Mouse (Mus musculus) A20 (cell line): Measurements from ENCODE around the gene Pou1f1.

Source experiments
- DNase-seq: peaks from one replicate; pipeline ENCODE4 v3.0.0-alpha.2; 2011; ENCODE audit warnings: low read depth, low spot score

The Pou1f1 gene

DNA sequence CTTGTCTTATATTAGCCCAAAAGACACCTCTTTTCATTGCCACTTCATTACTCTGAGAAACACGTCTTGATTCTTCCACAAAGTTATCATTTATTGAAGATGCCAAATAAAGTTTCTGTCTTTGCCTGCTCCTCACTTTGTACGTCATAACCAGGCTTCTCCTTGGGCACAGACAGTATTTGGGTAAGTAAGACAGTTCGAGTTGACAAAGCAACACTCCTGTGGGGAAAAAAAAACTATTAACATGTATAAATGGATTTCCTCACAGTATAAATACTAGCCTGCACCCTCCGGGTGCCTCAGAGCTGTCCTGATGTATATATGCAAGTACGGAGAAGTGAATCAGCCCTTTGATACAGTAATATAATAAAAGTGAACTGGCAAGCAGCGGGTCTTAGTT, at the start of gene Pou1f1:
Pou1f1 (plus strand) TSS at position 301 of the 400 bp plus-strand sequence.
- DNase-seq, result no peak

DNA sequence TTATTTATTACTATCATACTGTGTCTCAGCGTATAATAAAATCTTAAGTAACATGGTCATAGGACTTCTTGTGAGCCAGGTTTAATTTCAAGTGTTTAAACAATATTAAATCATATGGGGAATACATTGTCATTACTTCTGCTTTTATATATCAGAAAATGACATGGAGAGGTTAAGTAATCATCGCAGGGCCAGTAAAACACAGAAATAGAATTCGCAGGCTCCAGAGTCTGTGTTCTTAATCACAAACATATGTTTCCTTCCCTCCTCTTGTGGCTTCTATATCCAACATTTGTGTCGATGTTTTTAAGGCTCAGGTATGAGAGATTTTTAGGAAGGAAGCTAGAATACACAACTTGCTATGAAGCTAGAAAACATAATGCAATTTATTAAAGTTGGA, 49.7 kb upstream of the Pou1f1 start:
- DNase-seq, result no peak

DNA sequence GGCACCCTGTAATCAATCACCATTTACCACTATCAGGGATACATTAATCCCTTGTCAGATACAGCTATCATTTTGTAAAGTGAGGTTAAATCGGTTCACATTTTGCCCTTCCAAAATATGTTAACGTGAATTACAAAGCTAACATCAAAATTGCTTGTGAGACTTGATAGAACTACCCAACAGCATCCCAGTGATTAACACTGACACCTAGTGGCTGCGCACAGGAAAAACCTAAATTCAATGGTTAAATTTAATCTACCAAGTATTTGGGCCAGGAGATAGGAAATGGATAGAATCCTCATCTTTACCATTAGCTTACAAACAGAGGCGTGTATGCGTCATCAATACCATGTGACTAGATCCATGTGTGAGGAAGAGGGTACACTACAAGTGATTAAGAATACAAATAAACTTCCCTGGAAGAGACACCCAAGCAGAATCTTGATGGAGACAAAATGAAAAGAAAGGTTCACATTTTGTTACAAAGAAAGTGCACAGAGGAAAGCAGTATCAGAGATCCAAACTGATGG, 47.8 kb upstream of the Pou1f1 start:
- peak; percentile 49 for DNase-seq

DNA sequence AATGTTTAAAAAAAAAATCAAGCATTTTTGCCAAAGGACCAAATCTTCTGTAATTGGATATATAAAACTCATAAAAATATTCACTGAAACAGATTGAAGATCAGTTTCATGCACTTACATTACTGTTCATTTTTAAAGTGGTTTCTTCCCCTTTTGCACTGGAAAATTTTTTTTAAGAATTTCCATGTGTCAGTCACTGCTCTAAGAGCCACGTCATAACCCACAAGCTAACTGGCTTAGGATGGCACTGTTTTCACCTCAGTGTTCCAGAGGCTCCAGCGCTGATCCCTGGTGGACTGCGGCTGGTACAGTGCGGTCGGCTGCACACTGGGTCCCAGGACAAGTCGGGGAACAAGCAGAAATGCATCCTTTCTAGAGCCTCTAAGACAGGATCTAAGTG, 34.6 kb upstream of the Pou1f1 start:
- DNase-seq, result no peak

DNA sequence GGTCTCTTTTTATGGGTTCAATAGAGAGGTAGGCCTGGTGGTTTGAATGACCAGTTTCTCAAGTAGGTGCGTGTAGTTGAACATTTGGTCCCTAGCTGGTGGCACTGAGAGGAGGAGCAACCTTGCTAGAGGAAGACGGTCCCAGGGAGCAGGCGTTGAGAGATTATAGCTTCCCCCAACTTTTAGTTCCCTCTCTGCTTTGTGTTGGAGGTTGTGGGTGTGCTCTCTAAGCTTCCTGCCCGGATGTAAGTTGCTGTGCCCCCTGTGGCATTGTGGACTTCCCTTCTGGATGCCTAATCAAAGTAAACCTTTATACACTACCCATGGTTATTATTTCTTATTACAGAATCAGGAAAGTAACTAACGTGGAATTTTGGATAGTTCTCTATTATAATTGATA, 24.3 kb upstream of the Pou1f1 start:
- no peak for DNase-seq

DNA sequence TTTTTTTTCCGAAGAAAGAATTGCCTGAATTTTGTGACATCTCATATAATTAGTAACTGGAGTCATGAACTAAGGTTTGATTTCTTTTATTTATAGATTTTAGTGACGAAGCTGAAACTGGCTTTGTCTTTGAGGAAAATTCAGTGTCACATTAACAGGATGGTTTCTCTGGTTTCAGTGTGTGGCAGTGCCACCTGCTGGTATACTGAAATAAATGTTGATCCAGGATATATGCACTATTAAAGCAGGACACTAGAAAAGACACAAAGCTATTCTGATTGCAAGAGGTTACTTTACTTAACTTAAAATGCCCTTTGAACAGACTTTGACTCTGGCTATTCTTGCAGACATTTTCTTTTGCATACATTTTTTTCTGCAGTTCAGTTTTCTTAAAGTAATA, 23.3 kb upstream of the Pou1f1 start:
- DNase-seq, result peak; percentile 47

DNA sequence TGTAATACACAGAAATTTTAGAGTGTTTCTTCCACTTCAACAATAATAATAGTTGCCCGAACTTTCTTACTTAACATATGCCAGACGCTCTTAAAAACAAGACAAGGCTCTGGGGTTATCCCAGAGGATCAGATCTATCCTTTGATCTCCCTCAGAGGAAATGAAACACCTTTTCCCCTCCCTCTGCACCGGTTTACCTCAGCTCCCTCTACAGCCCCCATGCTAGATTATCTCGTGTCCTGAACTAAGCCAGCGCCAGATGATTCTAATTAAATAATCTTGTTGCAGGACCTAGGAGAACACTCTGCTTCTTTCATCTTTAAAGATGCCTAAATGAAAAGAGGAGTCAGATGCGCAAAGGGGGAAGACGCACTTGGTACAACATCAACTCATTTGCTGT, 6.1 kb upstream of the Pou1f1 start:
- no peak for DNase-seq

DNA sequence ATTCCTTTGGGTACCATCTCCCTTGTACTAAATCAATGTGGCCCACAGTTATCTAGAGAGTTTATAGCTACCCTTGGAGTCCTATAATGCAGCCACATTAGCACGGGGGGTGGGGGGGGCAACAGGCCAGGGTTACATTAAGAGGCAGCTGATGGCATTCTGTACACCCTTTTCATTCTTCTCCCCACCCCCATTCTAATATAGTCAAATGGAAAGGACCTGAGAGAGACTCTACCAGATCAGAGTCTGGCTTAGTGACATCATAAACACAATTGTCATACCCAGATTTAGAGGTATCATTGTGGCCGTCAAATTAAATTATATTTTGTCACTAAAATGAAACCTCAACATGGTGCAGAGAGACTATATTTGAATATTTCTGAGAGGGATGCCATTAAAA, 5.7 kb downstream of the Pou1f1 start:
- no peak for DNase-seq

DNA sequence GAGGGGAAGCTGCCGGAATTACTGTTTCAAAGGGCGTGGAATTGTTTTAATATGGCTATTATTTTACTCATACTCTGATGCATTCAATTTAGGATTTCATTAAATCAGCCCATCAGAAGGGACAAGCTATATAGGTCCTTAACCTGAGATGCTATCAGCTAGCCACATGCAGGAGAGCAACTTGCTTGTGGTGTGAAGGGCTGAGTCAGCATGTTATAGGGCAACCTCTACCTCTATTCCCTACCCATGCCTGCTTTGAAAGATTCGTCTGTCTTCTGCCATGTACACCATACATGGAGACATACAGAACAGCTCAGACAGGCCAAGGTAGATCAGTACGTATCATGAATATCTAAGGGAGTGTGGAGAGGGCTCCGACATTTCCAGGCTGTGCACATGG, 6.4 kb downstream of the Pou1f1 start:
- no peak for DNase-seq

DNA sequence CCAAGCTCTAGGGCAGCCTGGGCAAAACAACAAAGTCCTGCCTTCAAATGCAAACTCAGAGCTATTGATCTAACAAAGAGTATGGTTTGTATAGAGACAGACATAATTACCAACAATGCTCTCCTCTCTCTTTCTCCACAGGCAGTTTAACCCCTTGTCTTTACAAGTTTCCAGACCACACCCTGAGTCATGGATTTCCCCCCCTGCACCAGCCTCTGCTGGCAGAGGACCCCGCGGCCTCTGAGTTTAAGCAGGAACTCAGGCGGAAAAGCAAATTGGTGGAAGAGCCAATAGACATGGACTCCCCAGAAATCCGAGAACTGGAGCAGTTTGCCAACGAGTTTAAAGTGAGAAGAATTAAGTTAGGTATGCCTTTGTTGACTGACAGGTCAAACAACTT, 9.3 kb downstream of the Pou1f1 start:
- no peak for DNase-seq

DNA sequence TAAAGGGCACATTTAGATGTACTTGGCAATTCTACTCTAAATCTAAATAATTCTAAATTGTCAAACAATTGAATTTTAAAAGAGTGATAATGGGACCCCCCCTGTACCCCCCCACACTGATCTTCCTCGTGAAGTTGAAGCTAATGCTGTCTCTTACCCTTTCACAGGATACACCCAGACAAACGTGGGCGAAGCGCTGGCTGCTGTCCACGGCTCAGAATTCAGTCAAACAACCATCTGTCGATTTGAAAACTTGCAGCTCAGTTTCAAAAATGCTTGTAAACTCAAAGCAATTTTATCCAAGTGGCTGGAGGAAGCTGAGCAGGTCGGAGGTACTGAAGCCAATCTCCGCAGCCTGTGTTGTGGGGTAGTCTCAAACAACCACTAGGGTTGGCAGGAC, 11.4 kb downstream of the Pou1f1 start:
- DNase-seq, result no peak

DNA sequence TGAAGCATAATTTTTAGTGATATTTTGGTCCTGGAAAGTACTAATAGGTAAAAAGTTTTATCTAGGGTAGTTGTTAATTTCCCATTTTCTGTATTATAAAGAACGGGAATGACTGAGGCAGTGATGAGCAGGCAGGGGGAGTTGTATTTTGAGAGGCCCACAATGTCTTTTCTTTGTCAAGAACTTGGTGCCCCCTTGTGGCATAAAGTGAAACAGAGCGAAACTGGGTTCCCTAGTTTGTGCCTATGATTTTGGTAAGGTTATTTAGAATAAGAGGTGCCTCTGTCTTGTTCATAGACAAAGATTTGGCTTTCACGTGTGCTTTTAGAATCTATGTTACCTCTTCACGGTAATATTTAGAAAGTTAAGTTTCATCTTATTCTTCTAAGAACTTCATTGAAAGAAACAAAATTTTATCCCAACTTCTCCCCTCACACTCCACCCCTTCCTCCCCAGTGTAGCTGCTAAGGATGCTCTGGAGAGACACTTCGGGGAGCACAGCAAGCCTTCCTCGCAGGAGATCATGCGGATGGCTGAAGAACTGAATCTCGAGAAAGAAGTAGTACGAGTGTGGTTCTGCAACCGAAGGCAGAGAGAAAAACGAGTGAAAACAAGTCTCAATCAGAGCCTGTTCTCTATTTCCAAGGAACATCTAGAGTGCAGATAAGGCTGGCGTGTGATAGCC, 13.1 kb downstream of the Pou1f1 start:
- peak; percentile 59 for DNase-seq

DNA sequence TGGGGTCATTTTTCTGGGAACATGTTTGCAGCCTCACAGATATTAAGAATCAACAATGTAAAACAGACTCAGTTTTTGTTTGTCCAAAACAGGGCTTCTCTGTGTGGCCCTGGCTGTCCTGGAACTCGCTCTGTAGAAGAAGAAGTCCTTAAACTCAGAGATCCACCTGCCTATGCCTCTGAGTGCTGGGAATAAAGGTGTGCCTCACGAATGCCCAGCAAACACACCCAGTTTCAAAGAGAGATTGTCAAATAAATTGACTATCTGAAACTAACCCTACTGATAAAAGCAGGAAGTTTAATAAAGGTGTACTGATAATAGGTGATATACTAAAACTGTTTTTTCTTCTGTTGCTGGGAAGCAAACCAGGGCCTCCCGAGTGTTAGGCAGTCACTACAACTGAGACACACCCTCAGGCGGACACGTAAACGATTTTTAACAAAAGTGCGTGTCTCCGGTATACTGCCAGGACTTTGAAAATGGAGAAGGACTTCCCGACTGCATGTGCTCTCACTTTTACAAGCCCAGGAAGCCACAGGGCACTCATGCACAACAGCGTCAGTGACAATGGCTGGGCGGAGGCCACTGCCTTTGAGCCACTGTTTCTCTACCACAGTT, 23.5 kb downstream of the Pou1f1 start:
- no peak for DNase-seq

DNA sequence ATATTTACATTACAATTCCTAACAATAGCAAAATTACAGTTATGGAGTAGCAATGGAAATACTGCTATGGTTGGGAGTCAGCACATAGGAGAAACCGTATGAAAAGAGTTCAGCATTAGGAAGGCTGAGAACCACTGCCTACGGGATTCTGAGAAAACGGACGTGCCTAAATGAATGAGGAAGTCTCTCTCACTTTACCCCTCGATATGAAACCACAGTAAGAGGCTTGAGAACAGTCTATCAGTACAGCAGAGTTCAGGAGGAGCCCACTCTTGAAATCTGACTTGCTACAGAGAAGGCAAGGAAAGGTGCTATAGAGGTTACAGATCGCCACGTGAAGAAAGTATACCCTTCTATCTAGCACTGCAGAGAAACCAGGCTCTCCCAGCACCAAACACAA, 28.6 kb downstream of the Pou1f1 start:
- peak; percentile 50 for DNase-seq

DNA sequence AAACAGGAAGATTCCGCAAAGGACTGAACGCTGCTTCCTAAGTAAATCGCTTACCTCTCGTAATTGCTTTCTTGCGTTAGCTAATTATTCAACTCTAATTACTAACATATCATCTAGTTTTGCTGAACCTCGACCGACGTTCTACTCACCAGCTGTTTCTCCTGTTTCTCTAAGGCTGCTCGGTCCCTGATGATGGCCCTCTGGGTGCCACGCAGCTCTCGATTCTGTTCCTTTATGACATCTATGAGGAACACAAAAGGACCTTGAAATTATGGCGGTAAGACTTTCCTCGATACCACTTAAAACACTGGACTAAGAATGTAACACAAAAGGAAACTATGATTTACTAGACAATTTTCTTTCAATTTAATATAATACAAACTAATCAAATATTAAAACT, 30.5 kb downstream of the Pou1f1 start:
- no peak for DNase-seq

DNA sequence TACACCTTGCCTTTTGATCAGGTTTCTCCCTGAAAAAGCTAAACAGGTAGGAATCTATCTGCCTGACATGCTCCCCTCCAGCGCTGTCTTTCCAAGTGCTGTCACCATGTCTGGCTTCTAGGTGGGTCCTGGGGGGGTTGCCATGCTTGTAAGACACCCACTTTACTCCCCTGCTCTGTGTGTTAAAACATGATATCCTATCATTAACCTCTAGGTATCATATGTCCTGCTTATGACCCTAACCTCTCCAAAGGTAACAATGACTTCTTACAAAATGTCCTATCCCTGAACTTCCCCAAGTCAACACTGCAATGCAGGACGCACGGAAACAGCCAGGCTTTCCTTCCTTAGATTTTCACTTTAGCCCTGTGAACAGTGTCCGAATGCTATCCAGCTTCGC, 34.0 kb downstream of the Pou1f1 start:
- DNase-seq, result no peak

DNA sequence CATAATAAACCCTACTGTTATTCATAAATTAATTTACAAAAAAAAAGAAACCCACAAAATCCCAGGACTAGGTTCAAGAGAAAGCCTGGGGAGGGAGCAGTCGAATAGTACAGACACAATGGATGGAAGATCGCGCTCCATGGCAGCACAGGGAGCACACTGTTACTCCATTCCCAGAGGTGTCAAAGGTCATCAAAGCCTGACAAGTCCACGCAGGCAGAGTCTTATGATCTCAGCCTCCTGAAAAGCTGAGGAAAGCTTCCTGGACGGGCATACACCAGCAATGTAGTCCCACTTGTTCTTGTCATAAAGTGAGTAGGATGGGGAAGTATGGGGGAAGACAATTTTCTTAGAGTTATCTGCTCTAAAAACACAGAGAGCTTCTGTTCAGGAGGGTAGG, 37.1 kb downstream of the Pou1f1 start:
- DNase-seq, result no peak

DNA sequence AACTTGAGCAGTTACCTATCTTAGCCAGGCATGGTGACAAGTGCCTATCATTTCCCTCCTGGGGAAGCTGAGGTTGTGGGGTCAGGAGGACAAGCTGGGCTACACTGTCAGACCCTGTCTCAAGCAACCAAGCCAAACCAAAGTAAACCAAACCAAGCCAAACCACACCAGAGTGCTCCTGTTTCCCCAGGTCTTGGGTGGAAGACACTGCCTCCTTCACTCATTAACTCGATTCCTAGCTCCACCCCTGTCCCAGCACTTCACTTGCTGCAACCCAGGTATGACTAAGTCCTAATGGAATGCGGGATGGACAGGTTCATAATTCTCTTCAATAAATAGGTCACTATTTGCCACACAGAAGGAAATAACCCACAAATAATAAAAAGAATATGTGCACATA, 39.3 kb downstream of the Pou1f1 start:
- DNase-seq, result no peak

DNA sequence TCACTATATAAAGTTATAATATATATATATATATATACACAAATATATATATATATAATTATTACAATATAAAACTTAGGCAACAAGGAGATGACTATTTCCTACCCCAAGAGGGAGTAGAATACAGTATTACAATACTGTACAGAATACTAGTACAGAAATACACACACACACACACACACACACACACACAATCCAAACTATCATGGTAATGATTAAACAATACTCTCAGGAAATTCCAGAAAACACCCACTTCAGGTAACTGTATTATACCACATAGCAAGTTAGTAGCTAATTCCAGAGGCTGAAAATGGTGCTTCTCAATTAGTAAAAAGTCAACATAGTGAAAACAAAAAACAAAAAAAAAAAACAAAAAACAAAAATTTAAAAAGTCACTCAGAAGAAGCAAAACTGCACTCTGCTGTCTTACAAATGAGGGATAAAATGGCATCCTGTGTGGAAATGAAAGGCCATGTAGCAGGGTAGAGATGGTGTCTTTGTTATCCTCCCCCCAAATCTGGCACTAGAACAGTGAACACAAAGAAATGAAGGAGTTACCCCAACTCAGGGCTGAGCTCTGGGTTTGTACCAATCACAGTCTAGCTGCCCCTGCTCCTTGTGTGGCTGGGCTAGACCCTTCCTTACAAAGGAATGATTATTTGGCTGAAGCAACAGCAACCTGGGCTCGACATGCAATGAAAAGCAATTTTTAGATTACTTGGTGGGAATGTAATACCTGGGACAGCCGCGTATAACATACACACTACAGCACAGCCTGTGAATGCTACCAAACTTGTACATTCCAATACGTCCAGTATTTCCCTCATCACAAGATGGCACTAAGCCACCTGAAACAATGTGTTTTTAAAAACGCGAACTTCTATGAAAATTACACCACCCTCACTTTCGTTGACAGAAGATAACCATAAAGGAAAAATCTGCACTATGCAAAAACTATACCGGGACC, 41.0 kb downstream of the Pou1f1 start:
- DNase-seq, result no peak

DNA sequence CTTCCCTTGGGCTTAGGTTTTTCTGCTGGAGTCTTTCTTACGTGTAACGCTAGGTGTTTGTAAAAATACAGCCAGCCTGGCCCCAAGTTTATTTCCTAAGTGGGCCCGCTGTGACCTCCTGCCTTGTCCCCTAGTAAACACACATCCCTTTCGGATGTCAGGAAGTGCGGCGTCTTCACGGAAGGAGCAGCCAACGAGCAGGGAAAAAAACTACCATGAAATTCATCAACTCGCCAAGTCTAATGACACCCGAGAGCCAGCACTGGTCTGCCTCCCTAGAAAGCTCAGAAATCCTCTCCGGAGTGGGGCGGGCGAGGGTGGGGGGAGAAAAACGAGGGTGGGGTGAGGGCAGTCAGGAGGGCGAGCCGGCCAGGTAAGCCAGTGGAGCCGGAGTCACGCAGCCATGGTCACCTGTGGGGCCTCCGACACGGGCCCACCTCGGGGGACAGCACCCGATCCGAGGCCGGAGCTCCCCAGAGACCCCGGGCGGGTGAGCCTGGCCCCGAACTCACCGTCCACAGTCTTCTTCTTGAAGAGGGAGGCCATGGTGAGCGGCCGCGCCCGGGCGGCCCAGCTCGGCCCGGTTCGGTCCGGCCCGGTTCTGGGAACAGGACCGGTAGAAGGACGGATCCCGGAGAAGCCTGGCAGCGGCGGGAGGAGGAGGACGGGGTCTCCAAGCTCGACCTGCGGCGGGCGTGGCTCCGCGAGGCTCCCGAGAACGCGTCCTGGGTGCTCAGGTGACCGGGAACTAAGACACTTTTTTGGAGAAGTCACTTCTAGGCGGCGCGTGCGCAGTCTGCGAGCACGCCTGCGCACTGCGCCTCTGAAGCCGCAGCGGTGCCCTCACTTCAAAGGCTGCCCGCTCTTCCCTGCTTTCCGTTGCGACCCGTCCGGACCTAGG, 41.9 kb downstream of the Pou1f1 start, which contains the start of gene Chmp2b:
Chmp2b (minus strand) TSS at position 764 of the 901 bp plus-strand sequence.
- DNase-seq, result peak; percentile 84

DNA sequence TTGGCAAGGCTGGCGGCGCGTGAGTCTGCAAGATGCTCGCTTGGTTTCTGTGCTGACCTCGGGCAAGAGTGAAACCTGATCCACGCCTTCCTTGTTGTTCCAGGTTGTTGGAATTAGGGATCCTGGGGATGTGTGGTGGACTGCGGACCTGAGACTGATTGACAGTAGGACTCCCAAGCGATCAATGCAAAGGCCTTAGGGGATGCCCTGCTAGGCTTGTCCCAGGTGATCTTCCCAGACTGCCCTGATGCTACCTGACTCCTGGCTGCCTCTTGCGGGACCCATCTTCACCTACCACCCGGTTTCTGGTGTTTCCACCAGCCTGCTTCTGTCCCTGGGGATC, 42.5 kb downstream of the Pou1f1 start:
- DNase-seq, result no peak
